Mouse (Mus musculus): ENCODE measurements around the gene Trak1. TPM values are rescaled to one million over a fixed set of nuclear protein-coding genes. Genes with fewer than 3 reads are reported as not detected.
"Not testable (repeated sequence)": the region's sequence is repeated elsewhere in the genome, so short reads cannot be mapped to it uniquely, and the experiment has no call there.

The Trak1 gene
- total and polyA plus RNA-seq, 3 experiments: 8.2 to 28.6 (median 18.1) TPM

GRCm38 (mm10) chr9:121445364-121445763, 148.1 kb downstream of the Trak1 start:
- H3K27me3 ChIP-seq (replicated peaks): no peaks in the 10 kb centered on the region

DNA sequence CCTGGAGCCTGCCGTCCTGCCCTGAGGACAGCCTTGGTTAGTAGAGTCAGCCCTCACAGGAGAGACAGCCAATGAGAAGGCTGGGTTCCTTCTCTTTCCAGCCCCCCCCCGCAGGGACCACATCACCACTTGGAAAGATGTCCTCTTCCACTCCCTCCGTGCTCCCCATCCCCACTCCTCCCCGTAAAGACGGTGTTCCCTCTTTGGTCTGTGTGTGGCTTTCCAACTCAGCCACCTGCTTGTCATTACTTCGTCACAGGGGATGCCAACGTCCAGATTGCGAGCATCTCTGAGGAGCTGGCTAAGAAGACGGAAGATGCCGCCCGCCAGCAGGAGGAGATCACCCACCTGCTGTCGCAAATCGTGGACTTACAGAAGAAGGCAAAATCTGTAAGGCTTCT, 149.1 kb downstream of the Trak1 start:
- Histone ChIP-seq H3K4me2 (ENCODE audit: insufficient read depth, low read depth, poor library complexity, severe bottlenecking) (no peak overlapping the region), H3K4me1 (ENCODE audit: control insufficient read depth in 1 of 2, insufficient read depth in 2 of 2) (0 out of 4 replicates have a peak, but pooled peaks cover 0 to 6% of the 10 kb centered on the region in 2 experiments), H3K36me3 (replicated peaks in 1 of 2; ENCODE audit: control insufficient read depth in 1 of 2, insufficient read depth in 1 of 2, low read length in 1 of 2) (peaks cover 49 to 97% of the 10 kb centered on the region in 2 experiments), H3K79me2 (replicated peaks; ENCODE audit: control insufficient read depth, extremely low read depth, insufficient read depth, poor library complexity, severe bottlenecking) (no peaks in the 10 kb centered on the region), H3K27ac (ENCODE audit: insufficient read depth, low read depth) (no peak overlapping the region), H3K9me3 (replicated peaks; ENCODE audit: low read length) (no peaks in the 10 kb centered on the region), H3K4me3 (replicated peaks in 1 of 3; ENCODE audit: low read depth in 2 of 3, low read length in 2 of 3, poor library complexity in 1 of 3) (no peak overlapping the region), H3K27me3 (replicated peaks) (no peaks in the 10 kb centered on the region), H3K9ac (ENCODE audit: insufficient read depth, low read depth) (no peak overlapping the region)
- no peak for TF ChIP-seq POLR2AphosphoS2 (IDR thresholded peaks at IDR 0.05; ENCODE audit: low read depth, low read length)
- no peak for TF ChIP-seq TBP (conservative IDR thresholded peaks at IDR 0.05; ENCODE audit: low read depth, low read length)
- TF ChIP-seq JUND (conservative IDR thresholded peaks at IDR 0.05; ENCODE audit: low read depth, low read length): no peak
- no peak for TF ChIP-seq USF2 (conservative IDR thresholded peaks at IDR 0.05; ENCODE audit: low read depth, low read length)
- no peak for TF ChIP-seq E2F4 (IDR thresholded peaks at IDR 0.05; ENCODE audit: insufficient replicate concordance, low read depth, low read length)
- TF ChIP-seq SMC3 (IDR thresholded peaks at IDR 0.05; ENCODE audit: low read depth, low read length): no peak
- TF ChIP-seq PAX5 (IDR thresholded peaks at IDR 0.05; ENCODE audit: low read length): no peak
- no peak for TF ChIP-seq MXI1 (IDR thresholded peaks at IDR 0.05; ENCODE audit: low read depth, low read length)
- TF ChIP-seq BHLHE40 (IDR thresholded peaks at IDR 0.05; ENCODE audit: low read depth, low read length): no peak
- no peak for TF ChIP-seq ZMIZ1 (IDR thresholded peaks at IDR 0.05; ENCODE audit: low read depth, low read length)
- TF ChIP-seq RAD21 (IDR thresholded peaks at IDR 0.05; ENCODE audit: low read depth, low read length): no peak
- TF ChIP-seq MAX (IDR thresholded peaks at IDR 0.05; ENCODE audit: low read length): no peak
- DNase-seq (ENCODE audit: extremely low read depth): no peak
- dilution Hi-C loops (cut with MboI; ENCODE audit: extremely low pct_ligation_motif_present, extremely low pct_unique_long_range_greater_than_20kb, low sequenced_read_pairs) (no loop called here), in situ Hi-C loops (cut with MboI; ENCODE audit: low pct_ligation_motif_present, low pct_unique_long_range_greater_than_20kb, low sequenced_read_pairs) (loop anchor here (10.0 kb wide), 1 partner anchor 62 kb away; no protein-coding TSS in a partner anchor)

More at GRCm38 (mm10) chr9:121445364-121445763, 148.1 kb downstream of the Trak1 start:
- dilution Hi-C loops (cut with MboI; ENCODE audit: extremely low pct_ligation_motif_present, extremely low pct_unique_long_range_greater_than_20kb, low sequenced_read_pairs) (no loop called here), in situ Hi-C loops (cut with MboI; ENCODE audit: low pct_ligation_motif_present, low pct_unique_long_range_greater_than_20kb, low sequenced_read_pairs) (loop anchor here (10.0 kb wide), 1 partner anchor 61 kb away; no protein-coding TSS in a partner anchor)
- Histone ChIP-seq H3K79me2 (replicated peaks; ENCODE audit: control insufficient read depth, extremely low read depth, insufficient read depth, poor library complexity, severe bottlenecking) (no peaks in the 10 kb centered on the region), H3K36me3 (replicated peaks in 1 of 2; ENCODE audit: control insufficient read depth in 1 of 2, insufficient read depth in 1 of 2, low read length in 1 of 2) (peaks cover 44 to 97% of the 10 kb centered on the region in 2 experiments), H3K4me3 (replicated peaks in 1 of 3; ENCODE audit: low read depth in 2 of 3, low read length in 2 of 3, poor library complexity in 1 of 3) (no peak overlapping the region), H3K9ac (ENCODE audit: insufficient read depth, low read depth) (no peak overlapping the region), H3K9me3 (replicated peaks; ENCODE audit: low read length) (no peaks in the 10 kb centered on the region), H3K4me1 (ENCODE audit: control insufficient read depth in 1 of 2, insufficient read depth in 2 of 2) (0 out of 4 replicates have a peak, but pooled peaks cover 0 to 6% of the 10 kb centered on the region in 2 experiments), H3K4me2 (ENCODE audit: insufficient read depth, low read depth, poor library complexity, severe bottlenecking) (no peak overlapping the region), H3K27ac (ENCODE audit: insufficient read depth, low read depth) (no peak overlapping the region)
- DNase-seq (ENCODE audit: extremely low read depth): peak; percentile 20
- TF ChIP-seq ZKSCAN1 (IDR thresholded peaks at IDR 0.05; ENCODE audit: borderline replicate concordance, low read depth, low read length): no peak
- no peak for TF ChIP-seq POLR2A (IDR thresholded peaks at IDR 0.05; ENCODE audit: low read depth, low read length)
- TF ChIP-seq SMC3 (IDR thresholded peaks at IDR 0.05; ENCODE audit: low read depth, low read length): peak; percentile 50
- no peak for TF ChIP-seq HCFC1 (IDR thresholded peaks at IDR 0.05; ENCODE audit: low read depth, low read length)
- TF ChIP-seq POLR2AphosphoS2 (IDR thresholded peaks at IDR 0.05; ENCODE audit: low read depth, low read length): no peak
- TF ChIP-seq TCF12 (IDR thresholded peaks at IDR 0.05; ENCODE audit: low read depth, low read length): no peak
- no peak for TF ChIP-seq MAX (IDR thresholded peaks at IDR 0.05; ENCODE audit: low read length)
- peak in 1 of 2 experiments; percentile 53; a peak in 2 of 4 replicates for TF ChIP-seq CTCF (conservative IDR thresholded peaks at IDR 0.05 in 1 of 2, IDR thresholded peaks at IDR 0.05 in 1 of 2; ENCODE audit: low read depth in 2 of 2, low read length in 2 of 2)
- TF ChIP-seq E2F4 (IDR thresholded peaks at IDR 0.05; ENCODE audit: insufficient replicate concordance, low read depth, low read length): no peak
- no peak for TF ChIP-seq CHD1 (IDR thresholded peaks at IDR 0.05; ENCODE audit: low read depth, low read length)
- TF ChIP-seq NELFE (IDR thresholded peaks at IDR 0.05; ENCODE audit: low read depth, low read length): no peak
- TF ChIP-seq ETS1 (conservative IDR thresholded peaks at IDR 0.05; ENCODE audit: low read depth, low read length): no peak

DNA sequence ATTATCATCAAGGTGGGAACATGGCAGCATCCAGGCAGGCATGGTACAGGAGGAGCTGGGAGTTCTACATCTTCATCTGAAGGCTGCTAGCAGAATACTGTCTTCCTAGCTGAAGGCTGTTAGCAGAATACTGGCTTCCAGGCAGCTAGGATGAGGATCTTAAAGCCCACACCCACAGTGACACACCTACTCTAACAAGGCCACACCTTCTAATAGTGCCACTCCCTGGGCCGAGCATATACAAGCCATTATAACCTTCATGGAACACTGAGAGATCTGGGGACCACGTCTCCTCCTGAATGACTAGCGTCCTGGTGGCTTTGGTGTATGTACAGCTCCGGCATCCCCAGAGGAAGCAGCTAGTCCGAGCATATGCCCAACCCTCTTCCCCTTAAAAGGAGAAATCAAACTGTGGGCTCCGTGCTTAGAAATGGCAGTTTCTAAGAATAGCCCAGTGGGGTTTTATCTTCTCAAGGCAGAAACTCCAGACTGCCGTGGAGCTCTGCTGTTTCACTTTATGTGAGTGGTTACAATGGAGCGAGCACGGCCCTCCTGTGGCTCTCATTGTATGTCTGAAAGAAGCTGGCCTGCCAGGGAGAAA, 155.1 kb downstream of the Trak1 start:
- not testable (repeated sequence) for H3K4me1 ChIP-seq (ENCODE audit: control insufficient read depth in 1 of 2, insufficient read depth in 2 of 2)

More for the DNA sequence above, 155.1 kb downstream of the Trak1 start:
- H3K9ac ChIP-seq (ENCODE audit: insufficient read depth, low read depth); H3K27ac ChIP-seq (ENCODE audit: insufficient read depth, low read depth); H3K4me3 ChIP-seq (replicated peaks in 1 of 3; ENCODE audit: low read depth in 2 of 3, low read length in 2 of 3, poor library complexity in 1 of 3); dilution Hi-C loops (cut with MboI; ENCODE audit: extremely low pct_ligation_motif_present, extremely low pct_unique_long_range_greater_than_20kb, low sequenced_read_pairs); H3K27me3 ChIP-seq (replicated peaks); H3K9me3 ChIP-seq (replicated peaks; ENCODE audit: low read length); H3K4me2 ChIP-seq (ENCODE audit: insufficient read depth, low read depth, poor library complexity, severe bottlenecking); DNase-seq (ENCODE audit: extremely low read depth); H3K79me2 ChIP-seq (replicated peaks; ENCODE audit: control insufficient read depth, extremely low read depth, insufficient read depth, poor library complexity, severe bottlenecking): not testable (repeated sequence)
- in situ Hi-C loops (cut with MboI; ENCODE audit: low pct_ligation_motif_present, low pct_unique_long_range_greater_than_20kb, low sequenced_read_pairs): loop anchor here (10.0 kb wide), 1 partner anchor 198 kb away; no protein-coding TSS in a partner anchor
- peaks cover 50 to 95% of the 10 kb centered on the region in 2 experiments for H3K36me3 ChIP-seq (replicated peaks in 1 of 2; ENCODE audit: control insufficient read depth in 1 of 2, insufficient read depth in 1 of 2, low read length in 1 of 2)
